Mouse (Mus musculus): ENCODE measurements around the gene Pom121.

The Pom121 gene

DNA sequence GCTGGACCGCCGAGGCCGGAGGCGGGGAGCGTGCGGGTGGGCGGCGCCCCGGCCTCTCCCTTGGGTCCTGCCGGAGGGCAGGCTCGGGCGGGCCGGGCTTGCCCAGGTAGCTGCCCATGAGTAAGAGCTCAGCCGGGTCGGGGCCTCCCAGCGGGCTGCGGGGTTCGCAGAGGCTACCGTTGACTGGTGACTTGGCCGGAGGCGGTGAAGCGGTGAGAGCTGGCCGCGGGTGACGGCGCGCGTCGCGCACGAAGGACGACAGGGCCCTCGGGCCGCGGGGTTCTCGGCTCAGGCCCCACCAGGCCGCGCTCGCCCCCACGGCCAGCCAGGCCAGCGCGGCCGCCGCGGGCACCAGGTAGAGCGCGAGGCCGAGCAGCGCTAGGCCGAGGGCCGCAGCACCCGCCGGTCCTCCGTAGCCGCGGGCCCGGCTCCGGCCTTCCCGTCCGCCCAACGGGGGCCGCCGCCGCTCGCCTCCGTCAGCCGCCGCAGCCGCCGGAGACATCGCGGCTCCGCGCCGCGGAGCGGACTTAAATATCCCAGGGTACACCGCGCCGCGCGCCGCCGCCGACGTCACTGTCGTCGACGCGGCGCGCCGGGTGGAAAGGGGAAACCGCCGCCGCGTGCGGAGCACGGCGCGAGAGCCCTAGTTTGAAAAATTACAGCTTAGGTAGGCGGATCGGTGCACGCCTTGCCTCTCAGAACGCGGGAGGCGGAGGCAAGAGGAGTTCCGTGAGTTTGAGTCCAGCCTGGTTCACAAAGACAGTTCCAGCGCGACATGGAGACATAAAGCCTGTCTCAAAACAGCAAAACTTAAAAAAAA is at the start of gene Pom121:
Gene Pom121 (minus strand): TSS at position 543 of the 820 bp plus-strand sequence.
- CTCF ChIA-PET = no interaction called here

DNA sequence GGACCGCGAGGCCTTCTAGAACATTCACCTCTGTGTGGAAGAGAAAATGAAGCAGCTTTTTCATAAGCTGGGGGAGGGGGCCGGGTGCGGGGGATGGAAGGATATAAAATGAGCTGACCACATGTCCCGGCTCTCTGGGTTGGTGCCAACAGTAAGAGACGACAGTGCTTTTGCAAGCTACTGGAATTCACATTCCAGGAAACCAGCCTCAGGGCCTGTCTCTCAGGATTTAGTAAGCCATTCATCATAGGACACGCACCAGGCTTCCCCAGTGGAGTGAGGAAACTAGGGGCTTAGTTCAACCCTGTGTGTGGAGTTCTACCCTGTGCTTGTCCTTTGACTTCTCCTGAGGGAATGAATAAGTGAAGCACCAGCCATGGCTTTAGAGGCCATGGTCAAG is 48.1 kb upstream of the Pom121 start:
- CTCF ChIA-PET = interaction anchor here (0.5 kb wide), 1 partner anchor 132 kb away, joined by 3 read pairs; no protein-coding TSS in a partner anchor

DNA sequence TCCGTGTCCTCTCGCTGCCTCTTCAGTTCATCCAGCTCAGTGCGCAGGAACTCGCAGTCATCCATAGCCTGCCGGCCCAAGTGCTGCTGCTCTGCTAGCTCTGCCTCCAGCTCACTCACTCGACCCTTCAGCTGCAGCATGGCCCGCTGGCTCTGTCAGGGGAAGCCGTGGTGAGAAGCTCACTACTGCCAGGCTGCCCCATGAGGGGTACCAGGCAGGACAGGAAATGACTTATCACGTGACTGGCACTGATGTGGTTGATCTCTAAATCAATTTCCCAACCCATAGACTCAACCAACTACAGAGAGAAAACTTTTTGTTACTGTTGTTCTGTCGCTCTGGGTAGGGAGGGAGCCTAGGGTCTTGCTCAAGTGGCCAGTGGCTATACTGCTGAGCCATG is 40.7 kb upstream of the Pom121 start:
- CTCF ChIA-PET = no interaction called here

DNA sequence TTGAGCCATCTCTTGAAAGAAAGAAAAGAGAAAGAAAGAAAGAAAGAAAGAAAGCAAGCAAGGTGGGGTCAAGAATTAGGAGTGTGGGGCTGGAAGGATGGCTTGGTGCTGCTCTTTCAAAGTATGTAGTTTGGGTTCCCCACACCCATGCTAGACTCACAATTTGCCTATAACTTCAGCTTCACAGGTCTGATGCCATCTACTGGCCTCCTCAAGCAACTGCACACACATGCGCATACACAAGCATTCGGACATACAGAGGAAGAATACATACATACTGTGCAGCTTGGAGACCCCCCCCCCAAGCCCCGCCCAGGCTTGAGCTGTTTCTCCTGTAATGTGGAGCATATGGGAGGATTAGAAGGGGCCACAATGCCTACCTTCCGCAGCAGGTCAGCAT is 39.5 kb upstream of the Pom121 start:
- CTCF ChIA-PET = no interaction called here

DNA sequence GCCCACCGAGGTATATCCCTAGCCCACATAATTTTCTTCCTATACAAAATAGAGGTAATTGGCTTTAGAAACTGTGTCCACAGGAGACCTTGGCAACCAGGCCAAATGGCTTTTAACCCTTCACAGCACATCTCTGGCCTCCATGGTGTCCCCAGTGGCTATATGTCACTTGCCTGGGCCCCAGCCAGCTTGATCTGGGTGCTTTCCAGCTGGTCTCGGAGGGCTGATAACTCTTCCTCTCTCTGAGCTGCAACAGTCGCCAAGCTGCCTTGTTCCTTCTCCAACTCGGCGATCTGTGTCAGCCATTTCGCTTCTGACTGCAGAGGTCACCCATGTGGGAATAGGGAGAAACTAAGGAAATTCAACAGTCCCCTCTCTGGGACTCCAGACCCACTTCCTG is 36.8 kb upstream of the Pom121 start:
- CTCF ChIA-PET = interaction anchor here (0.6 kb wide), 1 partner anchor 59 kb away, joined by 4 read pairs; no protein-coding TSS in a partner anchor

DNA sequence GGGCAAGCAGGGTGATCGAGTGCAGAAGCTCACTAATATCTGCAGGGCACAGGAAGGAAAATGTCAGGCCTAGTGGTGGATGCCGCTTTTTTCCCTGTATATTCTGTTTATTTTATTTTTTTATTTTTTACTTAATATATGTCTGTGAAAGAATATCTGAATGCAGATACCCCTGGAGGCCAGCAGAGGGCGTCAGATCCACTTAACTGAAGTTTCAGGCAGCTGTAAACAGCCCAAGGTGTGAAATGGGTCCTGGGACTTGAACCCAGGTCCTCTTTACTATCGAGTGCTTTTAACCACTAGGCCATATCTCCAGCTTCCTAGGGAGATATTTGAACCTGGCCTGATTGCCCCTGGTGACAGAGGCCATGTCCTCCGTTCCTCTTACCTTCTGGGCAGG is 34.4 kb upstream of the Pom121 start:
- CTCF ChIA-PET = no interaction called here

DNA sequence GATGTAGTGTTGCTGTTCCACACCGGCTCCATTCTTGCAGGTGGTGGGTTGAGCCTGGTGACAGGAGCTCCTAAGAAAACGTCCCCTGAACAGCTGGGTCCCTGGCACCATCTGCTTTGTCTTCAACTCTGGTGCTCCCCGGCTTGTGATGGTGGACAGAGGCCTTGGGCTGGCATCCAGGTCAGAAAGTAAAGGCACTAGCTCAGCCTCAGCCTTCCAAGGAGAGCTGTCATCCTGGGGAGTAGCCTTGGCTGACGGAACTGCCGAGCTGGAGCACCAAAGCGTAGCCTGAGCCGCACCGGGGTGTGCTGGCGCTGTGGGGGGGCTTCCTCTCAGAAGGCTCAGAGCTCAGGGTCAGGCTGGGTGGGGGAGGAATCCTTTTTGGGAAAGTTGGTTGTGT is 15.9 kb upstream of the Pom121 start:
- CTCF ChIA-PET = no interaction called here

DNA sequence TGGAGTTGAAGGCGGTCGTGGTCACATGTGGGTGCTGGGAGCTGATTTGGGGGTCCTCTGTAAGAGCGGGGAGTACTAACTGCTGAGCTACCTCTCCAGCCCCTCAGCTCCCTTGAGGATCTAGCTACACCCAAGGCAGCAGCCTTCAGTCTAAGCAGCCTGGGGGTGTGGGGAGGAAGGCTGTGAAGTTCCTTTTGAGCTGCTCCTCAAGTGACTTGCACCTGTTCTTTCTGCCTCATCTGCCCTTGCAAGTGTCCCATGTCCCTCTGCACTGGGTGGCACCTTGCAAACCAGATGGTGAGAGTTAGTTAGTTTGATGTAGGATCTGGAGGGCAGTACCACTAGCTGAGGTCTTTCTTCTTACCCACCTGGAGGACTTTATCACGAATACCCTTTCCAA is 13.8 kb upstream of the Pom121 start:
- CTCF ChIA-PET = no interaction called here

DNA sequence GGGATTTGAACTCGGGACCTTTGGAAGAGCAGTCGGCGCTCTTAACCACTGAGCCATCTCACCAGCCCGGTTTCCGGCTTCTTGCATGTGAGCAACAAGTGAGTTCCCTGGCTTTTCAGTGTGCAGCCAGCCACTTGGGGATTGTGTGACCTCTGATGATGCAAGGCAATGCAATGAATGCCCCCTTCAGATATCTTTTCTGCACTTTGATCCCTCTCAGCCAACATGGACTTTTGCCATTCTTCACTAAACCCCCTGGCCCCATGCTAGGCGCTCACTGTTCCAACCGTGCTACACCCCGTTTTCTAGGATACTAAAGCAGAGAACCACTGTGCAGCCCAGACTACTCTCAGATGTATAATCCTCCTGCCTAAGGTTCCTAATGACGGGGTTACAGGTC is 11.1 kb upstream of the Pom121 start:
- CTCF ChIA-PET = interaction anchor here (0.7 kb wide), 1 partner anchor 211 kb away, joined by 3 read pairs; no protein-coding TSS in a partner anchor

DNA sequence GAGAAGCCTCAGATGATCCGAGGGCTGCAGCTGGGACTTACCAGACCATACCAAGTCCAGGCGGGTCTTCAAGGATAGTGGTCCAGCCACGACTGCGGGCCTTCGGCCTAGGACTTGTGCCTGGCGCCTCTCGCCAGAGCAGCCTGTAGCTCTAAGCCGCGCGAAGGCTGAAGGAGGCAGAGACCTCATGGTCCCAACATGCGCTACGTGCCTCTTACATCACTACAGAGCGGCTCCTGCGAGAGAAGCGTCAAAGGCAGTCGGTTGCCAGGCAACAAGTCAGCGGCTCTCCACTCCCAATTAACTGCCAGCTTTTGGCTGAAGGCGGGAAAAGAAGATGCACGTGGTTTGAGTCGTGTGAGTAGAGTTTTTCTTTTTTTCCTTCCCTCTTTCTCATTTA is 10.3 kb upstream of the Pom121 start:
- CTCF ChIA-PET = interaction anchor here (0.6 kb wide), 1 partner anchor 15 kb away, joined by 5 read pairs; no protein-coding TSS in a partner anchor

DNA sequence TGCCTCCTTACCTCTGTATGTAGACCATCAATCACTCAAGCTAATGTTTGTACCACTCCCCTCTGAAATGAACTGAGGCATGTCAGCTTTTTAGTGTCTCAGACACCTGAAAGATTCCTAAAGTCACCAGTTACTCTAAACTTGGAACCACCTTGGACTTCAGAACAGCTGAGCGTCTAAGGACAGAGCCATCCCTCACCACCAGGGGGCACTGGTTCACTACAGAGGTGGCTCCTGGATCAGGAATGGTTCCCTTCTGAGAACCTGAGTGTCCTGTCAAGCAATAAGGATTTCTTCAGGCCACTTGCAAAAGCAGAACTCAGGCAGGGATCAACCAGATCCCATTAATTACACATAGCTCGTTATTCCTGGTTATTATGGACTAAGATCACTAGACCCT is 5.9 kb upstream of the Pom121 start:
- CTCF ChIA-PET = interaction anchor here (0.6 kb wide), 1 partner anchor 94 kb away, joined by 3 read pairs; no protein-coding TSS in a partner anchor

DNA sequence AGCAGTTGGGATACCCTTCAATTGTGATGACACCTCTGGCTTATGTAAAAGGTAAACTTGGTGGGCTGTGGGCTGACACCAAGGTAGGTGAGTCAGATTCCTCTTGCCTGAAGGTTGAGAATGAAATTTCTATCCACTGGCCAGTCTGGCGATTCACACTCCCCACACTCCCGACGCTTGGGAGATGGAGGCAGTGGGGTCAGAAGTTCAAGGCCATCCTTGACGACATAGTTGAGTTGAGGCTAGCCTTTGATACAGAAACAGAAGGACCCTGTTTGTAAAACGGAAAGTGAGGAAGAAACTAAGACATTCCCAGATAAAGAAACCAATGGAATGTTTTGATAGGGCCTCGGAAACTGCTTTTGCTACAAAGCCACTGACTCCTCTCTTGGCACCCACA is 5.0 kb upstream of the Pom121 start:
- CTCF ChIA-PET = no interaction called here

DNA sequence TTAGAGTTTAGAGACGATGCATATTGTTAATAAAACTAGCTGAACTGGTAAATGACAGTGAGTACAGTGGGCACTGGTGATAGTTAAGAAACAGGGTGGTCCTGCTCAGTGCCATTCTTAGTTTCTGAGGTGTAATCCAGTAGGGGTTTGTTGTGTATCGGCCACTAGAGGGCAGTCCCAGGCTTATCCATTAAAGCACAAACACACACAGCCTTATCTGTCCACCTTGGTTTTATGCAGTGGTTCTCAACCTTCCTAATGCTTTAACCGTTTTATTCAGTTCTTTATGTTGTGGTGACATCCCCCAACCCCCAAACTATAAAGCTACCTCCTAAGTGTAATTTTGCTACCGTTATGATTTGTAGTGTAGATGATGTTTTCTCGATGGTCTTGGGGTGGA is 1.5 kb upstream of the Pom121 start:
- CTCF ChIA-PET = no interaction called here

DNA sequence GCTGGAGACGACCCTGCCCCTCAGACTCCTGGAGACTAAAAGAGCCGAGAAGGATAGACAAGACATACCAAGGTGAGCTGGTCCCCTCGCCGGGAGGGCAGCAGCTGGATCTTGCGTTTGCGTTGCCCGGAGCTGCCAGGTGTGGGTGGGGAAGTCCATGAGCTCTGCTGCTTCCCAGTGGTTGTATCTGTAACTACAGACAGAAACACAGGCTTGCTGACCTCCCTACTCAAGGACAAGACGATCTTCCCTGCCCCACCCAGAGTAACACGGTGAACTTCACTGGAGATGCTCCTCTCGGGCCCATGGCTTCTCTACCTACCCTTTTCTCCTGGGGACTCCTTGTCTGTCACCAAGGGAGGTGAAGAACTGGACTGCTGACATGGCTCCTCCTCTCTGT is 10.6 kb downstream of the Pom121 start:
- CTCF ChIA-PET = no interaction called here

DNA sequence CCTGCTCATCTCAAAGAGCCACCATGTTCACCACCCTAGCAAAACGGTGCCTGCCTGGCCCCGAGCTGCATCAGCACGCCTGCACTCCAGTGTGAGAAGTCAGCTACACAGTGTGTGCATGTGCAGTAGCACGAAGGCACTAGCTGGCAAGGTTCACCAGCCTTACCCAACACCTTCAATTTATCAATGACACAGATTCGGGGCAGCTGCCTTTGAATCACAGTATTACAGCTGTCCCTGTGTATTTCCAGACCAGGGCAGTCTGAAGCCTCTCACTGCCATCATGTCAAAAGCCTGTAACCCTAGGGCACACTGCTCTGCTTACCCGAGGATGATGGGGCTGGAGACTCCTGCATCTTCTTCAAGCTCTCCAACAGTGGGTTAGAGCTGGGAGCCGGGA is 11.6 kb downstream of the Pom121 start:
- CTCF ChIA-PET = no interaction called here

DNA sequence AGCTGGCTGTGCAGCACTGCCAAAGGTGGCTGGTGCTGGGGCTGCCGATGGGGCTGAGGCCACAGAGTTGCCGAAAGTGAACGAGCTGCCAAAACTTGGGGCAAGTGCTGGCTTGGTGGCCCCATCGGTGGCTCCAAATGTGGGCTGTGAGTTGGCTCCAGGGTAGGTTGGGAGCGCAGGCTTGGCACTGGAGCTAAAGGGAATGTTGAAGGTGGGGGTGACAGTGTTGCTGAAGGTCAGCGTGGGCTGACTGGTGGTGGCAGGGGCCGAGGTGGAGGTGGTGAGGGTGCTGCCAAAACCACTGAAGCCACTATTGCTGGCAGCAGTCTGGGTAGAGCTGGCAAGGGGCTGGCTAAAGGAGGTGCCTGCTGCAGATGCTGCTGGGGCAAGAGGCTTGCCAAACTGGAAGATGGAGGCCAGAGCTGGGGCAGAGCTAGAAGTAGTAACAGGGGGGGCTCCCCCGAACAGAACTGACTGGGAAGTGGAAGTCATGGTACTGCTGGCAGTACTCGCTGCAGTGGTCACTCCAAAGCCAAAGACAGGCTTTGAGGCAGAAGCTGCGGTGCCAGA is 12.9 kb downstream of the Pom121 start:
- CTCF ChIA-PET = no interaction called here

DNA sequence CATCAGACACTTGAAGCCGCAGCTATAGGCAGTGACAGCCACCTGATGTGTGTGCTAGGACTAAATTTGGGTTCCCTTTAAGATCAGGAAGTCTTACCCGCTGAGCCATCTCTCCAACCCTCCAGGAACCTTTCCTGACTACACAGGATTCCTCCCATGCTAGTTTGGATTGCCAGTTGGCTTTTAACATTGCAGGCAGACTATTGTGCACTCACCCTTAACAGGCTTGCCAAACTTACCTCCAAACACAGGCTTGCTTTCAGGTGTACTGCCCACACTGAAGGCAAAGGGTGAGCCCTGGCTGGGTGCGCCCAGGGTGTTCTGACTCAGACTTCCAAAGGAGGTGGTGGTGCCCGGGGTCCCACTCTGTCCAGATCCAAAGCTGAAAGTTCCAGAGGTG is 13.7 kb downstream of the Pom121 start:
- CTCF ChIA-PET = no interaction called here

DNA sequence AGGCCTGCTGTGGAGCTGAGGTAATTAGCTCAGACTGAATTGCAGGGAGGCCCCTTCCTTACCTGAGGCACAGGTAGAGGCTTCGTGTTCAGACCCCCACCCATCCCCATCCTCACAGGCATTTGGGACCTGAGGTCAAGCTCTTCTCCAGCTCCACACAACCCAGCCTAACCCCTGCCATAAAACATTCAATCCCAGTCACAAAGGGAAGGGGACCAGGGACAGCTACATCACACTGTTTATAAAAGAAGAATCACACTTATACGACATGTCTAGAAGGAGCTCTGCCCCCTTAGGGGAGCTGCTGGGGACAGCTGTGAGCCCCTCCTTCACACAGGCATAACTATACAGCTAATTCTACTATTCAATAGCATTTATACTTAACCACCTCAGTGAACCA is 18.0 kb downstream of the Pom121 start:
- CTCF ChIA-PET = no interaction called here

DNA sequence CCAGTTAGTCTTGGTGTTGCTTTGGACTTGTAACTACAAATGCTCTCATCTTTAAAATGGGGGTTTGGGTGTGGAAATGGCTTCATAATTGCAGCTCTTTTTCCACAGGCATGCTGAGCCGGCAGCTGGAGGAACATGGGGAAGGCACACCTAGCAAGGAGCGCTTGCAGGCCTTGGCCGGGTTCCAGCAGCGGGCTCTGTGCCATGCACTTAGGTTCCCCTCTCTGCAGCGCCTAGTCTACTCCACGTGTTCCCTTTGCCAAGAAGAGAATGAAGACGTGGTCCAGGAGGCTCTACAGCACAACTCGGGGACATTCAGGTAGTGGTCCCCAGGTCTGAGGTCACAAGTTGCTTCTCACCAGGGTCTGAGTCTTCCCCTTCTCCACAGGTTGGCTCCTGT is 19.2 kb downstream of the Pom121 start:
- CTCF ChIA-PET = no interaction called here

DNA sequence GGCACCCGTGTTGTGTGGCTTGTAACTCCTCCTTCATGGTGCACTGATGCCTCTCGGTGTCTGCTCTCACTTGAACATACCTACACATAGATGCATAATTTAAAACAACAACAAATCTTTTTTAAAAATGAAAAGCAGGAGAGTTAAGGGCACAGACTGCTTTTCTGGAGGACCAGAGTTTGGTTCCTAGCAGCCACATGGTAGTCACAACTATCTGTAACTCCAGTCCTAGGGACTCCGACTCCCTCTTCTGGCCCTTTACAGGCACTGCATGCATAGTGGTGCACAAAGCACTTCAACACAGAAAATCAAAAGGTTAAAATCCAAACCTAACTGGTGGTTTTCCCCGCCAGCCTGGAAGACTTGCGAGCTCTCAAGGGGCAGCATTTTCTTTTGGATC is 20.7 kb downstream of the Pom121 start:
- CTCF ChIA-PET = no interaction called here

DNA sequence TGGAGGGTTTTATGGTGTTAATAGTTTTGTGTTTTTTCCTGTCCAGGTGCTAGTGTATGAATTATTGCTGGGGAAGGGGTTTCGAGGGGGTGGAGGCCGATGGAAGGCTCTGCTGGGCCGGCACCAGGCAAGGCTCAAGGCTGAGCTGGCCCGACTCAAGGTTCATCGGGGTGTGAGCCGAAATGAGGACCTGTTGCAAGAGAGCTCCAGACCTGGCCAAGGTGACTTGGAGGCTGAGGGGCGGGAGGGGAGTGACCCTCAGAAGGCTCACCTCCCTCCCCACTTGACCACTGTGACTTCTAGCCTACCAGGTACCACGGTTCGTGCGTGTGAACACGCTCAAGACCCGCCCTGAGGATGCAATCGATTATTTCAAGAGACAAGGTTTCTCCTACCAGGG is 23.2 kb downstream of the Pom121 start:
- CTCF ChIA-PET = no interaction called here

DNA sequence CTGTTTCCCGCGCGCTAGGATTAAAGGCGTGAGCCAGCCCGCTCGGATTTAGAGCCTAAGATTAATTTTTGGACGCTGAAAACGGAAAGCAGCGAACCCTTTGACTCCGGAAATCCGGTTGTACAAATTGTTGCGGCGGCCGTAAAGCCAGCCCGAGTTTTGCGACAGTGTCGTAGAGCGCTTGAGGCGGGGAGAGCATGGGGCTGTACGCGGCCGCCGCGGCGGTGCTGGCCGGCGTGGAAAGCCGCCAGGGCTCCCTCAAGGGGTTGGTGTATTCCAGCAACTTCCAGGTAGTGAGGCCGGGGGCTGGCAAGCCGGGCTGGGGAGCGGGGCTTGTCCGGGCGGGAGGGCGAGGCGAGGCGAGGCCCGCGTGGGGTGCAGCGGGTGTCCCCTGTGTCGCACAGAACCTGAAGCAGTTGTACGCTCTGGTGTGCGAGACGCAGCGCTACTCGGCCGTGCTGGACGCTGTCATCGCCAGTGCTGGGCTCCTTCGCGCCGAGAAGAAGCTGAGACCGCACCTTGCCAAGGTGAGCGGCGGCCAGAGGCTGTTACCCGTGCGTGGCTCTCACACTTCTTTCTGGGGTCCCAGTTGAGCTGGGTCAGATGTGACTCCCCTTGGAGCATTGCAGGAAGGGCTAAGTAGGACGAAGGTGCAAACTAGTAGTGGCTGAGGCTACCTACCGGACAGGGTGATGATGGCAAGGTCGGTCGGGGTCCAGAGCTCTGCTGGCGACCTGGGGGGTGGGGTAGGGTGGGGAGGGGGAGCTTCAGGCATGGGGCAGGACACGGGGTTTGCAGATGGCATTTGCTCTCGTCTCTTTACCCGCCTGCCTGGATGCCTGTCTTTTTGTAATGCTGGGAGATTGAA is 24.3 kb downstream of the Pom121 start, which contains the start of gene Nsun5:
Gene Nsun5 (plus strand): TSS at position 167 of the 868 bp plus-strand sequence.
- CTCF ChIA-PET = interaction anchor here (0.5 to 1.2 kb wide), 5 partner anchors 20 to 529 kb away, joined by 3 to 28 read pairs (median 3); no protein-coding TSS in a partner anchor
